Mouse (Mus musculus) erythroblast, embryonic 14.5 days (primary cell): Measurements from ENCODE around the gene Ptprn2.

Experiments used
- GATA1 ChIP-seq: IDR thresholded peaks from 2 replicates; pipeline ENCODE4 v1.6.1; 2012; ENCODE audit warnings: low read length, inconsistent platforms, mixed read lengths
- TAL1 ChIP-seq: IDR thresholded peaks from 3 replicates; pipeline ENCODE4 v1.6.1; 2012; ENCODE audit warnings: low read length, inconsistent platforms, mixed read lengths

- TF ChIP-seq TAL1 (no peak), GATA1 (no peak)
These were observed 666.1 kb downstream of the Ptprn2 start for GRCm38 (mm10) chr12:117151611-117152010.
